Mouse (Mus musculus) MN1 (cell line): ENCODE measurements around the gene Fancd2.

Source experiments
- DNase-seq: peaks from one replicate; pipeline ENCODE4 v3.0.0-alpha.2; 2016; ENCODE audit warnings: low spot score

Fancd2 gene

DNA sequence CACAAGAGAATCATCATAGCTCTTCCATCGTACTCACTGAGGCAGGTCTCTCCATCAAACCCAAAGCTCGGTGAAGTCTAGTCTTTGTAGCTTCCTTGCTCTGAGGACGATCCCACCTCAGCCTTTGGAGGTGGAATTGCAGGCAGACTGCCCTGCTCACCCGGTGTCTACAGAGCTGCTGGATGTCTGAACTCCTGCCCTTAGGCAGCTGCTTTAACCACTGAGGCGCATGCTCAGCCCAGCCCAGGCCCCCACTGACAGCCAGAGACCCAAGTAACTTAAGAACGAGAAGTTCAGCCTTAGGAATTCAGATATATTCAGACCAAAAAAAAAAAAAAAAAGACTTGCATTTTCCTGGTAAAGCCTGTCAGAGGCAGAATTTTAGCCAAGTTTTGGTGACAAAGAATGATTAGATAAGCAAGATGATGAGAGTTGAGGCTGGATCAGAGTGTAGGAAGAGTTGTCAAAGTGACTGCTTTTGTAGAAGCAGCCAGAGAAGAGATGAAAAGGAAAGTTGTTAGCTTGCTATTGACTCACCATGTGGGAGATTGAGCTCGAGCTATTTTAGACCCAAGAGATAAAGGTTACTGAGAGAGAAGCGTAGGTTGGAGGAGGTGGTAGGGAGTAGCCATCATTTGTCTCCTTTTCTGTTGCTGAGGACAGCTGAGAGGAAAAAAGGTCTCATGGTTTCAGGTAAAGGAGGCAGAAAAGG, 80.9 kb downstream of the Fancd2 start:
- DNase-seq, result no peak

- DNase-seq, result no peak
These were observed 82.7 kb downstream of the Fancd2 start for GRCm38 (mm10) chr6:113614152-113614551.

GRCm38 (mm10) chr6:113614997-113615396, 83.5 kb downstream of the Fancd2 start:
- no peak for DNase-seq

DNA sequence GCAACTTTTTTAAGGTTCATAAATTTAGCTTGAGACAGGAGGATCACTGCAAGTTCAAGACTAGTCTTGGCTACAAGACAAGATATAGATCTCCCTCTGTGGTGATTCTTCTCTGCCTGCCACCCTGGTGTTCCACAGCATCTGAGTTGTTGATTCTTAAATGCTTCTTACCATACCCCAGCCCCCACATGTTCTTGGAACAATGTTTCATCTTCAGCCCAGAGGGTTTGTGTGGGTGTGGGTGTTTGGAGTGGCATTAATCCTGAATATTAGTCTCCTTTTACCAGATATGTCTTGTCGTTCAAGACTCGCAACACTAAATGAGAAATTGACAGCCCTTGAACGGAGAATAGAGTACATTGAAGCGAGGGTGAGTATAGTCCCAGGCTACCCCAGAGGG, 84.0 kb downstream of the Fancd2 start:
- no peak for DNase-seq

DNA sequence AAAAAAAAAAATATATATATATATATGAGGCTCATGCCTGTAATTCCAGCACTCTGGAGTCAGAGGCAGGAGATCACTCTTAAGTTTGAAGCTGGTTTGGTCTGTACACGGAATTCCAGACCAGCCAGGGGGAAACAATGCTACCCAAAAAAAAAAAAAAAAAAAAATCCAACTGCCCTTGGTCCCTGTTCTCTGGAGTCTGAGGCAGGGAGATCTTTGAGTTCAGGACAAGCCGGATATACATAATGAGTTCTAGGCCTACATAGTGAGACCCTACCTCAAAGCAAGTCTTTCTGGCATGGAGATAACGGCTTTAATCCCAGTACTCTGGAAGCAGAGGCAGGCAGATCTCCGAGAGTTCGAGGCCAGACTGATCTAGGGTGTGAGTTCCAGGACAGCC, 91.9 kb downstream of the Fancd2 start:
- no peak for DNase-seq

GRCm38 (mm10) chr6:113623941-113624751, 92.7 kb downstream of the Fancd2 start, which contains the start of gene Vhl:
Vhl (plus strand) TSS chr6:113623959.
- peak; percentile 81 for DNase-seq

DNA sequence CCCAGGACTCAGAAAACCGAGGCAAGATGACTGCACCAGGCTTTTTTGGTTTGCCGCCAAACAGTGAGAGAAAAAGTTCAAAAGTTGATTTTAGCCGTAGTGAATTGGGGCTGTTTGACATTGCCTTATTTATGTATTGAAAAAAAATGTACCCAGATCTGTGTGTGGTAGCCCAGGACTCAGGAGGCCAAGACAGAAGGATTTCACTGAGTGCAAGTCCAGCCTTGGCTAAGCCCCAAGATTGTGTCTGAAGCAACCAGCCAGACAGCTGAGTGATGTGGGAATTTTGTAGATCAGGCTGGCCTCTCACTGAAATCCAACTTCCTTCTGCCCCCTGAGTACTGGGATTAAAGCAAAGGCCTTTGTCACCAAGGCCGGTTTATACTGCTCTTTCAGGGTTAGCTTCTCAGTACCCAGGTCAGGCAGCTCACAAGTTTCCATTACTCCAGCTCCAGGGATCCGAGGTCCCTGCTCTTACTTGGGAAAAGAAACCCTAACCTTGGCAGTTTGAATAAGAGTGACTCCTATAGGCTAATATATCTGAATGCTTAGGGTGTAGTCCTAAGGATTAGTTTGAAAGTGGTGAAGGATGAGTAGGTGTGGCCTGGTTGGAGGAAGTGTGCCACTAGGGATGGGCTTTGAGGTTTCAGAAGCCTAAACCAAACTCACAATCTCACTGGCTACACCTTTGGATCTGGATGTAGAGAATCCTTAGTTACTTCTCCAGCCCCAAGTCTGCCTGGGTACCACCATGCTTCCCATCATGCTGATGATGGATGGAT, 93.7 kb downstream of the Fancd2 start:
- DNase-seq, result peak; percentile 5

GRCm38 (mm10) chr6:113630322-113630721, 98.8 kb downstream of the Fancd2 start:
- no peak for DNase-seq

- DNase-seq, result no peak
These were observed 101.4 kb downstream of the Fancd2 start for GRCm38 (mm10) chr6:113632863-113633262.

DNA sequence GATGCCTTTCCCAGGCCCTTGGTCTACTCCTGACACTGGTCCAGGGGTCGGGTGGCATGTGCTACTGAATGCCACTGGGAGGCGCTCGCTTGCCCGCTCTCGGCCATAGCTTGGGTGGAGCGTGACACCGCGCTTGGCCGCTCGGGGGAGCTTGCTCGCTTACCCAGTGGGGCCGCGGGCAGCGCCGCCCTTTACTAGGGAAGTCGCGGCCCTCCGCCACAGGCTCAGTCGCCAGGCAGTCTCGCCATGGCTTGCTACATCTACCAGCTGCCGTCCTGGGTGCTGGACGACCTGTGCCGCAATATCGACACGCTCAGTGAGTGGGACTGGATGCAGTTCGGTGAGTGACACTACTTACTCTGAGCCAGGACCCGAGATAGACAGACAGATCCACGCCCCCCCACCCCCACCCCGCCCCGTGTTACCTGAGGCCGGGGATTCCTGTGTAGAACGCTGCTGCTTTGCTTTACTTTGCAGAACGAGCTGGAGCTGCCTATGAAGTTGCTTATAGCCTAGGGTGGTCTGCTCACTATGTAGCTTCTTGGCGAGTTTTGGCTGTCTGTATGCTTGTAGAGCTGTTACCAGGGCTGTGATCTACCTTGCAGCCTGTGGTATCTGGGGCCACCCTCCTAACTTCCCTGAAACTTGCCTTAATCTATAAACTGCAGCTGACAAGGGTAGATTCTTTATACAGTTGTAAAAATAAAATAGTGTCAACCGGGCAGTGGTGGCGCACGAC, 107.0 kb downstream of the Fancd2 start, which contains the start of gene Irak2:
TSS of gene Irak2 (plus strand) at position 166 of the 739 bp plus-strand sequence.
- DNase-seq, result peak; percentile 93

DNA sequence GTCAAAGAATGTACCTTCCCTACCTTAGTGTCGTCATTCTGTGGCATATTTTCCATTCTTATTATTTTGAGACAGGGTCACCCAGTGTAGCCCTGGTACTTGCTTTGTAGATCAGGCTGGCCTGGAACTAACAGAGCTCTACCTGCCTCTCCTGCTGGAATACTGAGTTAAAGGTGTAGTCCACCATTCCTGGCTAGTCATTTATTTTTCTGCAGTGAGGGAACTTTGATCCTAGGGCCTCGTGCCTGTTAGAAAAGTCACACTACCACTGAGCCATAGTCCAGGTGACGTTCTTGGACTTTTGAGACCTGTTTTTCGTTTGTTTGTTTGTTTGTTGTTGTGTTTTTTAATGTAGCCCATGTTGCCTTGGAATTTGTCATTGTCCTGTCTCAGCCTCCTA, 107.7 kb downstream of the Fancd2 start:
- no peak for DNase-seq

DNA sequence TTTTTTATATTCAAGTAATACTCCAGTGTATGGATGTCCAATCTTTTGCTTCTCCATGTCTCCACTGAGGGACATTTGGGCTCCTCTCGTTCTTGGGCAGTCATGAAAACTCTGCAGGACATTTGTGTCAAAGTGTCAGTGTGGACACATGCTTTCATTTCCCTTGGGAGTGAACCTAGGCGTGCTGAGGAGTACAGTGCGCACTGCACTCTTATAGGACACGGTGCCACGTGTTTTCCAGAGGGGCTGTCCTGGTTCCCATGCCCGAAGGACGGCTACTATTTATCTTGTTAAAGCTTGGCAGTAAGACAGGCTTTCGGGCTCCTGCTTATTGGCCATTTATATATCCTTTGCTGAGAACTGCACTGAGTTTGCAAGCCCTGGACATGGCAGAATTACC, 111.1 kb downstream of the Fancd2 start:
- DNase-seq, result no peak

DNA sequence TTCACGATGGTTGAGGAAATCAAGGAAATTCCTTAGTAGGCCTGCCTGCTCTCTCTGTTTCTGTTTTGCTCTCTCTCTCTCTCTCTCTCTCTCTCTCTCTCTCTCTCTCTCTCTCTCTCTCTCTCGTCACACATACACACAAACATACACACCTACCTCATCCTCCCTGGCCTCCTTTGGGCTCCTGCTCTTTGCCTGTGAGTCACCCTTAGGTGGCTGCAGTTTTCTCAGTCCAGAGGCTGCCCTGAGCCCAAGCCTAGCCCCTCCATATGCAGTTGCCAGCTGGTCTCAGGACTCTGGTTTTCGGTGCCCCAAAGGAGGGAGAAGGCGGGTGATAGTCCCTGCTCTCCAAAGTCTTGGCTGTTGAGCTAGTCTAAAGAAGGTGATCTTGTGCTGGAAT, 111.5 kb downstream of the Fancd2 start:
- no peak for DNase-seq

DNA sequence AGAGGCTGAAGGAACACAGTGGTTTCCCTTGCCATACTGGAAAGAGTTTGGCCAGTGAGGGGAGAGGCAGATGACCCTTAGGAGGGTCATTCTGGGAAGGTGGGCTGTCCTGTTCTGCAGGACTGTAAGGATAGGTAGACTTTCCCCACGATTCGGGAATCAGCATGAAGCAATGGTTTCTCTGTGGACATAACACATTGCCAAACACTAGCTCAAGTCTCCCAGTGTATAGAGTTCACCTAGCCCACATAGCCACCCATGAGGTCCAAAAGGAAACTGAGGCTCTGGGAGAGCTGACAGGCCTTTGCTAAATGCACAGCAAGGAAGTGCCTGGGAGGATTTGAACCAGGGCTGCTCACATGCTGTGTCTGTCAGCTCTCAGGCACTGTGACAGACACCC, 112.5 kb downstream of the Fancd2 start:
- no peak for DNase-seq

- no peak for DNase-seq
These were observed 113.3 kb downstream of the Fancd2 start for GRCm38 (mm10) chr6:113644808-113645207.
